Mouse (Mus musculus) myocyte (in vitro differentiated cells): ENCODE data around the gene Ugt2a1. TPM values are rescaled to one million over a fixed set of nuclear protein-coding genes. Genes with fewer than 3 reads are reported as not detected.
"Not testable (repeated sequence)": the region's sequence is repeated elsewhere in the genome, so short reads cannot be mapped to it uniquely, and the experiment has no call there.

Experiments
- H3K27me3 ChIP-seq: one replicate; pipeline ENCODE4 v1.6.1; 2011; ENCODE audit not compliant: control insufficient read depth, insufficient read depth, insufficient read length
- H3K36me3 ChIP-seq: one replicate; pipeline ENCODE4 v1.6.1; 2011; ENCODE audit not compliant: control insufficient read depth, insufficient read depth
- H3K4me2 ChIP-seq: one replicate; pipeline ENCODE4 v1.6.1; 2011; ENCODE audit warnings: low read depth, control low read depth
- H3K4me3 ChIP-seq: one replicate; pipeline ENCODE4 v1.5.1; 2011; ENCODE audit warnings: mild to moderate bottlenecking, control low read depth, moderate library complexity
- H3K79me2 ChIP-seq: one replicate; pipeline ENCODE4 v1.6.1; 2011; ENCODE audit not compliant: control insufficient read depth, insufficient read depth
- H3ac ChIP-seq: one replicate; pipeline ENCODE4 v1.6.1; 2011; ENCODE audit not compliant: control insufficient read depth, insufficient read length
- CEBPB ChIP-seq: IDR thresholded peaks from 2 replicates; pipeline ENCODE4 v1.6.1; 2011; ENCODE audit warnings: mild to moderate bottlenecking, moderate library complexity; ENCODE audit not compliant: poor library complexity, insufficient read depth, severe bottlenecking
- E2F4 ChIP-seq: IDR thresholded peaks from one replicate; pipeline ENCODE4 v1.6.1; 2011; ENCODE audit warnings: mild to moderate bottlenecking, control low read depth, moderate library complexity; ENCODE audit not compliant: insufficient read depth
- MAX ChIP-seq: IDR thresholded peaks from one replicate; pipeline ENCODE4 v1.6.1; 2011; ENCODE audit warnings: low read depth, mild to moderate bottlenecking, control low read depth
- MYOD1 ChIP-seq, 3 experiments: IDR thresholded peaks; one replicate each; pipeline ENCODE4 v1.6.1; 2011; ENCODE audit warnings: control low read depth in 2 of 3, low read depth in 2 of 3, mild to moderate bottlenecking in 2 of 3, moderate library complexity in 1 of 3; ENCODE audit not compliant: insufficient read length in 2 of 3, control insufficient read depth in 1 of 3
- MYOG ChIP-seq, 3 experiments: IDR thresholded peaks; one replicate each; pipeline ENCODE4 v1.6.1; 2011; ENCODE audit warnings: control low read depth in 2 of 3, low read depth in 2 of 3, mild to moderate bottlenecking in 2 of 3; ENCODE audit not compliant: insufficient read length in 2 of 3, control insufficient read depth in 1 of 3, insufficient read depth in 1 of 3
- POLR2A ChIP-seq: IDR thresholded peaks from one replicate; pipeline ENCODE4 v1.6.1; 2011; ENCODE audit warnings: low read depth, mild to moderate bottlenecking, control low read depth, moderate library complexity; ENCODE audit not compliant: insufficient read length
- POLR2AphosphoS2 ChIP-seq: IDR thresholded peaks from one replicate; pipeline ENCODE4 v1.6.1; 2011; ENCODE audit warnings: low read depth, control low read depth; ENCODE audit not compliant: insufficient read length
- REST ChIP-seq: IDR thresholded peaks from one replicate; pipeline ENCODE4 v1.6.1; 2011; ENCODE audit warnings: mild to moderate bottlenecking, control low read depth, moderate library complexity; ENCODE audit not compliant: insufficient read depth, insufficient read length
- SRF ChIP-seq: IDR thresholded peaks from one replicate; pipeline ENCODE4 v1.6.1; 2011; ENCODE audit warnings: low read depth; ENCODE audit not compliant: control insufficient read depth, insufficient read length
- TCF12 ChIP-seq: IDR thresholded peaks from one replicate; pipeline ENCODE4 v1.6.1; 2011; ENCODE audit warnings: mild to moderate bottlenecking, control low read depth; ENCODE audit not compliant: poor library complexity, insufficient read depth, severe bottlenecking
- TCF3 ChIP-seq: IDR thresholded peaks from one replicate; pipeline ENCODE4 v1.6.1; 2011; ENCODE audit warnings: low read depth, control low read depth; ENCODE audit not compliant: insufficient read length
- USF1 ChIP-seq: IDR thresholded peaks from one replicate; pipeline ENCODE4 v1.6.1; 2011; ENCODE audit warnings: low read depth, mild to moderate bottlenecking, control low read depth, moderate library complexity
- polyA plus RNA-seq: library from polyadenylated mRNA; unstranded; fragments of >200 nt; fragmentation: generic; extraction: Trizol; gene quantifications from one replicate; pipeline ENCODE4 v1.2.1, GENCODE M21; 2012; ENCODE audit warnings: missing spikeins

Gene Ugt2a1
- polyA plus RNA-seq, 1 experiment: not detected

GRCm38 (mm10) chr5:87482160-87482559, 8.5 kb downstream of the Ugt2a1 start, which contains the start of gene Ugt2a2:
Ugt2a2 (minus strand) TSS chr5:87482260.
- H3K36me3 ChIP-seq: no peaks in the 10 kb centered on the region
- no peak within 1 kb of the TSS for H3K4me2 ChIP-seq
- H3K27me3 ChIP-seq: no peaks in the 10 kb centered on the region
- H3K4me3 ChIP-seq: no peak within 1 kb of the TSS
- no peaks in the 10 kb centered on the region for H3K79me2 ChIP-seq
- H3ac ChIP-seq: no peak within 1 kb of the TSS
- TF ChIP-seq E2F4 (no peak), SRF (no peak), TCF3 (no peak), MYOG (IDR thresholded peaks at IDR 0.05; ENCODE audit: control insufficient read depth in 1 of 3, insufficient read depth in 1 of 3, insufficient read length in 2 of 3, low read depth in 2 of 3) (no peak), POLR2AphosphoS2 (no peak), USF1 (no peak), TCF12 (no peak), MAX (no peak), POLR2A (no peak), REST (no peak), CEBPB (no peak), MYOD1 (IDR thresholded peaks at IDR 0.05; ENCODE audit: control insufficient read depth in 1 of 3, insufficient read length in 2 of 3, low read depth in 2 of 3) (no peak)

- Histone ChIP-seq H3K4me3 (no peak overlapping the region), H3K4me2 (no peak overlapping the region), H3K79me2 (no peaks in the 10 kb centered on the region), H3ac (no peak overlapping the region), H3K36me3 (no peaks in the 10 kb centered on the region), H3K27me3 (no peaks in the 10 kb centered on the region)
- no peak for TF ChIP-seq POLR2AphosphoS2
- TF ChIP-seq MYOD1 (IDR thresholded peaks at IDR 0.05; ENCODE audit: control insufficient read depth in 1 of 3, insufficient read length in 2 of 3, low read depth in 2 of 3): no peak
- TF ChIP-seq E2F4: no peak
- no peak for TF ChIP-seq REST
- no peak for TF ChIP-seq TCF12
- TF ChIP-seq SRF: no peak
- TF ChIP-seq POLR2A: no peak
- no peak for TF ChIP-seq CEBPB
- TF ChIP-seq TCF3: no peak
- TF ChIP-seq MAX: no peak
- TF ChIP-seq USF1: no peak
- TF ChIP-seq MYOG (IDR thresholded peaks at IDR 0.05; ENCODE audit: control insufficient read depth in 1 of 3, insufficient read depth in 1 of 3, insufficient read length in 2 of 3, low read depth in 2 of 3): no peak
Observed at GRCm38 (mm10) chr5:87458810-87459209, 31.9 kb downstream of the Ugt2a1 start.

GRCm38 (mm10) chr5:87457701-87458100, 33.0 kb downstream of the Ugt2a1 start:
- Histone ChIP-seq H3K27me3 (no peaks in the 10 kb centered on the region), H3K4me2 (no peak overlapping the region), H3K4me3 (no peak overlapping the region), H3K36me3 (no peaks in the 10 kb centered on the region), H3K79me2 (no peaks in the 10 kb centered on the region), H3ac (no peak overlapping the region)
- TF ChIP-seq MYOD1 (IDR thresholded peaks at IDR 0.05; ENCODE audit: control insufficient read depth in 1 of 3, insufficient read length in 2 of 3, low read depth in 2 of 3) (no peak), POLR2AphosphoS2 (no peak), REST (no peak)

- Histone ChIP-seq H3K79me2 (no peaks in the 10 kb centered on the region), H3K27me3 (no peaks in the 10 kb centered on the region), H3K4me2 (no peak overlapping the region), H3K36me3 (no peaks in the 10 kb centered on the region), H3ac (no peak overlapping the region), H3K4me3 (no peak overlapping the region)
- TF ChIP-seq MAX (no peak), MYOD1 (IDR thresholded peaks at IDR 0.05; ENCODE audit: control insufficient read depth in 1 of 3, insufficient read length in 2 of 3, low read depth in 2 of 3) (no peak), REST (no peak), E2F4 (no peak), TCF3 (no peak), CEBPB (no peak), MYOG (IDR thresholded peaks at IDR 0.05; ENCODE audit: control insufficient read depth in 1 of 3, insufficient read depth in 1 of 3, insufficient read length in 2 of 3, low read depth in 2 of 3) (no peak), USF1 (no peak), POLR2A (no peak), SRF (no peak), TCF12 (no peak)
Observed at GRCm38 (mm10) chr5:87456216-87456850, 34.3 kb downstream of the Ugt2a1 start.

GRCm38 (mm10) chr5:87455519-87455918, 35.2 kb downstream of the Ugt2a1 start:
- H3ac ChIP-seq: no peak overlapping the region
- H3K4me2 ChIP-seq: no peak overlapping the region
- H3K27me3 ChIP-seq: no peaks in the 10 kb centered on the region
- no peaks in the 10 kb centered on the region for H3K79me2 ChIP-seq
- TF ChIP-seq REST: no peak
- no peak for TF ChIP-seq CEBPB
- TF ChIP-seq TCF12: no peak
- TF ChIP-seq POLR2A: no peak
- no peak for TF ChIP-seq MAX
- no peak for TF ChIP-seq TCF3
- no peak for TF ChIP-seq E2F4
- no peak for TF ChIP-seq MYOG (IDR thresholded peaks at IDR 0.05; ENCODE audit: control insufficient read depth in 1 of 3, insufficient read depth in 1 of 3, insufficient read length in 2 of 3, low read depth in 2 of 3)
- no peak for TF ChIP-seq USF1
- no peak for TF ChIP-seq SRF
- no peaks in the 10 kb centered on the region for H3K36me3 ChIP-seq
- no peak overlapping the region for H3K4me3 ChIP-seq

- H3K4me2 ChIP-seq, H3K79me2 ChIP-seq, H3K4me3 ChIP-seq, H3K27me3 ChIP-seq, H3K36me3 ChIP-seq, H3ac ChIP-seq: not testable (repeated sequence)
Observed at GRCm38 (mm10) chr5:87452514-87452913, 38.2 kb downstream of the Ugt2a1 start.
